Mouse (Mus musculus) large intestine, adult 2 months (tissue): ENCODE results near the gene Gm49486. TPM values are rescaled to one million over a fixed set of nuclear protein-coding genes. Genes with fewer than 3 reads are reported as not detected.
"Not testable (repeated sequence)": the region's sequence is repeated elsewhere in the genome, so short reads cannot be mapped to it uniquely, and the experiment has no call there.

Experiments
- DNase-seq: peaks from one replicate; pipeline ENCODE4 v3.0.0-alpha.2; 2012; ENCODE audit warnings: low read depth, low spot score
- WGBS: fragments of 180-500 bp; shearing (Covaris S2); methylation state at CpG from one replicate; pipeline ENCODE4 v1.1.7; 2018; 5-methylcytosine and 5-hydroxymethylcytosine counted together
- polyA plus RNA-seq: library from polyadenylated mRNA; depleted of rRNA; stranded (reverse); fragments of >200 nt; gene quantifications from 2 replicates; pipeline ENCODE4 v1.2.3, GENCODE M21; 2012

Gm49486 gene
- polyA plus RNA-seq, 1 experiment = 0.12 TPM

GRCm38 (mm10) chr15:79219572-79219971 lies 9.6 kb upstream of the Gm49486 start:
- WGBS = 8% methylated on average over 1 of the region's 1 CpGs
- no peak for DNase-seq

DNA sequence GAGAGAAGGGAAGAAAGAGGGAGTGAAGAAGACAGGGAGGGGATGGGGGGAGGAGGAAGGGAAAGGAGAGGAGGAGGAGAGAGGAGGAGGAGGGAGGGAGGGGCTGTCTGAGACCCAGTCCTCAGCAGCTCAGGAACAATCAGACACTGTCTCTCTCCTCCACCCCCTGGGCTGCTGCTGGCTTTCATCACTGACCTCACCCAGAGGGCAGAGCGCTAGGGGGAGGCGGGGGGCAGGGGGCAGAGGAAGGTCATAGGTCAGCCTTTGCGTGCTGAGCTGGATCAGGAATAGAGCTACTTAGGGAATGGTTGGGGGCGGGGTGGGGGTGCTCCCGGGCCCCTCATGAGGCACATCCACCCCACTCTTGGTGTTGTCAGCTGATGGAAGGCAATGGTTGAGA lies 5.5 kb upstream of the Gm49486 start:
- WGBS = 24% methylated on average over 5 of the region's 5 CpGs
- DNase-seq = no peak

- peak; percentile 52 for DNase-seq
- 7% methylated on average over 5 of the region's 5 CpGs for WGBS
These were observed 4.5 kb upstream of the Gm49486 start for GRCm38 (mm10) chr15:79224685-79225084.

DNA sequence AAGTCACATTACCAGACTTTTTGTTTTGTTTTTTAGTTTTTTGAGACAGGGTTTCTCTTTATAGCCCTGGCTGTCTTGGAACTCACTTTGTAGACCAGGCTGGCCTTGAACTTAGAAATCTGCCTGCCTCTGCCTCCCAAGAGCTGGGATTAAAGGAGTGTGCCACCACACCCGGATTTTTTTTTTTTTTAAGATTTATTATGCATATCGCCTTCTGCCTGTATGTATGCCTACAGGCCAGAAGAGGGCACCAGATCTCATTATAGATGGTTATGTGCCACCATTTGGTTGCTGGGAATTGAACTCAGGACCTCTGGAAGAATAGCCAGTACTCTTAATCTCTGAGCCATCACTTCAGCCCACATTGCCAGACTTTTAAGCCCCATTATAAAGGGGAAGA lies 3.4 kb upstream of the Gm49486 start:
- WGBS = 55% methylated on average over 2 of the region's 2 CpGs
- not testable (repeated sequence) for DNase-seq

GRCm38 (mm10) chr15:79235268-79235667 lies 6.1 kb downstream of the Gm49486 start:
- no peak for DNase-seq
- WGBS = 50% methylated on average over 9 of the region's 9 CpGs

- 72% methylated on average over 6 of the region's 6 CpGs for WGBS
- DNase-seq = no peak
These were observed 8.8 kb downstream of the Gm49486 start for GRCm38 (mm10) chr15:79238036-79238435.

GRCm38 (mm10) chr15:79242574-79243233 lies 13.5 kb downstream of the Gm49486 start:
- WGBS = 60% methylated on average over 13 of the region's 13 CpGs
- DNase-seq = no peak

DNA sequence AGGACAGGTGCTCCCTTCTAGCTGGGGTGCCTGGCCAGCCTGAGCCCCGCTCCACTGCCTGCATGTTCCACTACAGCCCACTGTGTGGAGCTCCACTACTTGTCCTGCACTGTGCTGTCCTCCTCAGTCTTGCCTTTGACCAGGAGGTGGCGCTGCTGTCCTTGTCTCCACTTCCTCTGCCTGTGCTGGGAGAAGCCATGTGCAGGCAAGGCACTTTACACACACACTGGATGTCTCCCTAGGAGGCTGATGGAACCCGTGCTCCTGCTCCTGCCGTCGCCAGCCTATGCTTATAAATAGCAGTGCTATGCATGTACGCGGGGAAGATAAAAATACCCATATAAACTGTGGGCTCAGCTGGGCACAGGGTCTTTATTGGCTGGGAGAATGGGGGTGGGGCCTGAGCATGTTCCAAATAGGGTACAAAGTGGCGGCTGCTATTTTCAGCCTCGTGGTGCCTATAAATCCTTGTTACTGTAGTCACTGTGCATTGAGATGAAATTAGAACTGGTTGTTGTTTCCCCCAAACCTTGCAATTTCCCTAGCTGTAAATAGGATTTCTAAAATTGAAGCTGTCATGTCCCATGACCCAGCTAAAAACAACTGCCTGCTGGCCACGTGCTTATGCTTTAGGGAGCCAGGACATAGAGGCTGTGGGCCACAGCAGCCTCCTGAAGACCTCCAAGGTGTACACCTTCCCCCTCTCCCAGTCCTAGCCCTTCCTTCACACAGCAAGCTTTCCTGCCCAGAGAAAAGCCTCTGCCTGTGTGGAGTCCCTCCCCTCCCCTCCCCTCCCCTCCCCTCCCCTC lies 14.2 kb downstream of the Gm49486 start:
- WGBS = 23% methylated on average over 10 of the region's 10 CpGs
- DNase-seq = peak; percentile 94

GRCm38 (mm10) chr15:79244071-79244893 lies 15.1 kb downstream of the Gm49486 start:
- WGBS = 79% methylated on average over 7 of the region's 7 CpGs
- DNase-seq = no peak

DNA sequence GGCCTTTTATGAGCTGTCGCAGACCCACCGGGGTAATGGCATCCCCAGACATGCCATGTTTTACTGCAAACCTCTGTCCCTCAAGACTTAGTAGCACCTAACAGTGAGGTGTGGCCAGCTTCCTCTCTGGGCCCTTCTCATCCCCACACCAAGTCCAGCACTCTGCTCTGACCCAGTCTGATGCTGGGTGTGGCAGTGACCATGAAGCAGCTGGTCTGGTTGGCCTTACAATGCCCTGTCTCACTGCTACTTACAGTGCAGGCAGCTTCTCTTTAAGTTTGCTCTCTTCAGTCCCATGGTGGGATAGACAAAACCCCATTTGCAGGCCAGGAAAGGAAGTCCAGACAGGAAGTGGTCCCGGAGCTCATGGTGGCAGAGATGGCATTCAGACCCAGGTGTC lies 16.1 kb downstream of the Gm49486 start:
- no peak for DNase-seq
- WGBS = 79% methylated on average over 3 of the region's 3 CpGs

- 62% methylated on average over 2 of the region's 2 CpGs for WGBS
- no peak for DNase-seq
These were observed 21.0 kb downstream of the Gm49486 start for GRCm38 (mm10) chr15:79250236-79250635.

DNA sequence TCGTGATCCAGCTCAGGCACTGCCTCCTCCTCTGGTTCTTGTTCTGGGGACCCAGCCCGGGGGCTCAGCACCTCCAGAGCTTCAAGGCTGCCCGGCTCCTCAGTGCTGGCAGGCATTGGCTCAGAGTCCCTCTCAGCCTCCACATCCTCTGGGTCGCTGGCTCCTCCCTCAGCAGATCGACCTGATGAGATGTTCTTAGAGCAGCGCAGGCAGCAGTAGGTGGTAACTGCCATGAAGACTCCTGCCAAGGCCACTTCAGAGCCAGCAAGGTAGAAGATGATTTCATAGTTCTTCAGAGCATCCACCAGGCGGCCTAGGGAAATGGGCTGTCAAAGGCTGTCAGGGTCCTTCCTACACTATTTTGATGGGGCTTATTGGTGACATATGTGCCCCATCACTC lies 22.0 kb downstream of the Gm49486 start:
- no peak for DNase-seq
- WGBS = 62% methylated on average over 7 of the region's 7 CpGs

DNA sequence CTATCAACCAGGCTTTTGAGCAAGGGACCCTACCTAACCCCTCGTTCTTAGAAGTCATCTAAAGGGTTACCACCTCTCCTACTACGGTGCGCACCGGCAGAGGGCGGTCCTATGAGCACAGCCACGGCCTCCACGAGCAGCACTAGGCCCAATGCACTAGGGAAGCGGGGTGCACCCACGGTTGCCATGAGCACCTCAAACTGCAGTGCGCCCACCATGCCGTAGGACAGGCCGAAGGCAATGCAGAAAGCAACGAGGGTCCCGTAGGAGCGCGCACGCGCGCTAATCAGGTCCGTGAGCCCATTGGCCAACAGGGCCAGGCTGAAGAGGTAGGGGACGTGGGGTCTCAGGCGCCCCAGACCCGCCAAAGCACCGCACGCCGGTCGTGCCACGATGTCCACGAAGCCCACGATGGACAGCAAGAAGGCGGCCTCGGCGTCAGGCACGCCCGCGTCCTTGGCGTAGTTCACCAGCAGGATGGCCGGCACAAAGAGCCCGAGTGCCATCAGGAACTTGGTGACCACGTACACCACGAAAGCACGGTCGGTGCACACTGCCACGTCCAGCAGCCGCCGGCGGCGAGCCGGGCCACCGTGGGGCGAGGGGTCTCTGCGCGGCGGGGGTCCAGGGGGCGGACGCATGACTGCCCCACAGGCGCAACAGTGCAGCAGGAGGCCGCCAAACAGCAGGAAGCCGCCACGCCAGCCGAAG lies 22.7 kb downstream of the Gm49486 start:
- WGBS = 3% methylated on average over 61 of the region's 61 CpGs
- DNase-seq = no peak

DNA sequence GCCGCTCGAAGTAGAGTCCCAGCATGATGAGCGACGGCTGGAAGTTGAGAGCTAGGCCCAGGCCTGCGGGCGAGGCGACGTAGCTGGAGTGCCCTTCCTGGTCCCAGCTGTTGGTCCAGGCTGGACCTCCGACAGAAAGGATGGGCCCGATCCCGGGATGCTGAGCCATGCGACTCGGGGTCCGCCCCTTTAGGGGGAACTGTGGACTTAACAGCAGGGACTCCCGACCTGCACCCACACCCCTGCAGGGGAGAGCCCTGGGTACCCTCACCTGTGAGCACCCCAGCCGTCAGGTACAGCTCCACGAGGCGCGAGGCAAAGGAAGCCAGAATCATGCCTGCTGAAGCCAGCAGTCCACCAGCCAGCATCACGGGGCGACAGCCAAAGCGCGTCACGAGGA lies 23.4 kb downstream of the Gm49486 start:
- DNase-seq = no peak
- 34% methylated on average over 24 of the region's 24 CpGs for WGBS

- WGBS = 37% methylated on average over 3 of the region's 3 CpGs
These were observed 25.5 kb downstream of the Gm49486 start, which contains the start of gene Slc16a8 for GRCm38 (mm10) chr15:79254661-79255060. Slc16a8 (minus strand) TSS chr15:79254761.

DNA sequence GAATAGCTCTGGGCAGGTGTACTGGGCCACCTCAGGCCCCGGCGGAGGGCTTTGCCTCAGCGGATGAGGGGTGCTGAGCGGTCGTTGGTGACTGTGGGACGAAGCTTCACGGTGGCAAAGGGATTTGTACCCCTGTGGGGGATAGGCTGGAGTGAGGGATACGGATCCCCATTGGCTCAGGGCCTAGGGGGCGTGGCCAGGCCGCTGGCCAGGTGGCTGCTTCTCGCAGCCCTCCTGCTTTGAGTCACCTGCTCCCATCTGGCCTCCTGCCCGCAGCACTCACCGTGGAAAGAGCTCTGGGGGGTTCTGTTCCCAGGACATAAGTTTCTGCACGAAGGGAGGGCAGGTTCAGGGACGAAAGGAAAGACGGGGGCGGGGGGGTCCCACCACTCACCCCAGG lies 29.3 kb downstream of the Gm49486 start:
- 51% methylated on average over 17 of the region's 17 CpGs for WGBS
- no peak for DNase-seq

More at GRCm38 (mm10) chr15:79254661-79255060, 25.5 kb downstream of the Gm49486 start, which contains the start of gene Slc16a8:
- no peak for DNase-seq

DNA sequence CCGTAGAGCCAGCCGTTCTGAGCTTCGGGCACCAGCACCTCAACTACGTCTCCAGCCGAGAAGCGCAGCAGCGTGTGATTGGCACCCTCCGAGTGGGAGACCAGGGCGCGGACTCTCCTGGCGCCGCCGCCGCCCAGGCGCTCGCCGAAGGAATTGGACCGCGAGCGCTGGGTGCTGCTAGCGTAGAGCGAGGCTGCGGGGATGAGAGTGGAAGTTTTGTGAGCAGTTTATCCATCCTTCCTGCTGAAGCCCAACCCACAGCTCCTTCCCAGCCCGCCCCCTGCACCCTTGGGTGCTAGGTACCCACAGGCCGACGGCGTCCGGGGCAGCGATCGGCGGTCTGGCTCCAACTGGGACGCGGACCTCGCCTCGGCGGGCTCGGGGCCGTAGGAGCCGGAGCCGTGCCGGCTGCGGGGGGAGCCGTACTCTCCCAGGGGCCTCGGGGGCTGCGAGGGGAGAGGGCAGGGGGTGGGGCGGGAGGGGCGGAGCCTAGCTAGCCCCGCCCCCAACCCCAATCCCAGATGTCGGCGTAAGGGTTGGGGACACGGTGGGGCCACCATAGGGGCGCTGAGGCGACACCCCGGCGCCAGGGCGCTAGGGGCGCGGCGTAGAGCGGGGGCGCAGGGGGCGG lies 32.0 kb downstream of the Gm49486 start:
- 60% methylated on average over 61 of the region's 62 CpGs for WGBS
- no peak for DNase-seq

- no peak for DNase-seq
- WGBS = 47% methylated on average over 27 of the region's 28 CpGs
These were observed 32.6 kb downstream of the Gm49486 start for GRCm38 (mm10) chr15:79261757-79262156.

DNA sequence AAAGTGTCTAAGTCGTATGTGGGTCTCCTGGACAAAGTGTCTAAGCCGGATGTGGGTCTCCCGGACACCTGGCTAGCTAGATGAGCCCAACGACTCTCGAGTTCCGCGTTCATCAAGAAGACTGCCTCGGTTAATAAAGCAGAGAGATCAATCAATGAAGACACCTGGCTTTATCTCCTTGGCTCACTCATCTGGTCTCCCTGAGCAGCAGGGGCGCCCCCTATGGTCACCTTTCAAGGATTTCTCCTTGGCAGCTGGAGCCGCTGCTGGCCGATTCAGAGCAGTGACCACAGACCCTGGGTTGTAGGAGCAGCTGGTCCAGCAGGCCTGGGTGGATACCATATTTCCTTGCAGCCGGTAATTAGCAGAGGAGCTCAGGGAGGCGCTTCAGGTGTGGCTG lies 33.2 kb downstream of the Gm49486 start:
- WGBS = 61% methylated on average over 13 of the region's 13 CpGs
- DNase-seq = no peak
